ENCODE assay signal across 8 mouse cellular contexts in genomic region chr13:32018518-32019255, GRCm38 (mm10).
DNase-seq lines count a peak whose midpoint lies in the region; ATAC-seq lines count a peak whose summit lies in the region.

No protein-coding gene starts in this region.

- H3K36me3 ChIP-seq in hindbrain, embryonic 15.5 days: no peaks in the 10 kb centered on the region
- H3K36me3 ChIP-seq in midbrain, embryonic 14.5 days (ENCODE audit: control insufficient read depth, insufficient read depth, low read length): no peaks in the 10 kb centered on the region

- H3K9ac ChIP-seq in hindbrain, embryonic 15.5 days: no peak overlapping the region
- no peak overlapping the region for H3K9ac ChIP-seq in midbrain, embryonic 14.5 days (replicated peaks; ENCODE audit: low read length)

- 0 out of 2 replicates have a peak, but pooled peaks cover 7% of the 10 kb centered on the region for H3K4me1 ChIP-seq in hindbrain, embryonic 15.5 days (replicated peaks)
- no peaks in the 10 kb centered on the region for H3K4me1 ChIP-seq in midbrain, embryonic 14.5 days (ENCODE audit: control insufficient read depth, insufficient read depth, low read length)

- DNase-seq in layer of hippocampus, adult 11-12 months (ENCODE audit: low spot score): peak; percentile 19
- DNase-seq in layer of hippocampus, adult 9-10 months (ENCODE audit: low spot score): no peak
- peak; percentile 19 for DNase-seq in cerebellum, adult 9-10 months
- peak; percentile 64 for DNase-seq in gastrocnemius, postnatal 14 days
- DNase-seq in left cerebral cortex, adult 11 months (ENCODE audit: low spot score): peak; percentile 9
- peak; percentile 68 for DNase-seq in midbrain, embryonic 14.5 days
- DNase-seq in thymus, postnatal 4 days: no peak

- H3K4me3 ChIP-seq in hindbrain, embryonic 15.5 days: no peak overlapping the region
- H3K4me3 ChIP-seq in midbrain, embryonic 14.5 days (replicated peaks; ENCODE audit: low read depth, low read length): no peak overlapping the region

- H3K9me3 ChIP-seq in hindbrain, embryonic 15.5 days: no peaks in the 10 kb centered on the region
- H3K9me3 ChIP-seq in midbrain, embryonic 14.5 days (ENCODE audit: control insufficient read depth, low read length): no peaks in the 10 kb centered on the region

- peak; percentile 86 for ATAC-seq in hindbrain, embryonic 15.5 days (ENCODE audit: low FRiP score, low read depth)
- ATAC-seq in midbrain, embryonic 14.5 days (ENCODE audit: low FRiP score, low TSS enrichment): peak; percentile 43; the same call in 1 of the 2 replicates

- 31% methylated on average over 4 of the region's 4 CpGs for WGBS in hindbrain, embryonic 15.5 days
- WGBS in midbrain, embryonic 14.5 days: 64% methylated on average over 4 of the region's 4 CpGs

- no peaks in the 10 kb centered on the region for H3K27me3 ChIP-seq in hindbrain, embryonic 15.5 days
- no peaks in the 10 kb centered on the region for H3K27me3 ChIP-seq in midbrain, embryonic 14.5 days (ENCODE audit: control insufficient read depth, insufficient read depth, low read length)

- H3K27ac ChIP-seq in hindbrain, embryonic 15.5 days (replicated peaks): no peak overlapping the region; the same call in 1 of the 2 replicates
- no peak overlapping the region for H3K27ac ChIP-seq in midbrain, embryonic 14.5 days (replicated peaks; ENCODE audit: low read depth, low read length)

- intact Hi-C loops in gastrocnemius, postnatal 14 days (cut with DNase I; ENCODE audit: low total_unique reads): no loop called here

- H3K4me2 ChIP-seq in hindbrain, embryonic 15.5 days: no peak overlapping the region
- H3K4me2 ChIP-seq in midbrain, embryonic 14.5 days (ENCODE audit: low read length): no peak overlapping the region

Comparison
In these comparisons a context has a peak if more than half of its experiments do, and no peak if none do; other contexts are left out.
1. DNase-seq: peak in layer of hippocampus, adult 11-12 months (single experiment), cerebellum, adult 9-10 months (single experiment), gastrocnemius, postnatal 14 days (single experiment), left cerebral cortex, adult 11 months (single experiment) and midbrain, embryonic 14.5 days (single experiment); none in layer of hippocampus, adult 9-10 months (single experiment) and thymus, postnatal 4 days (single experiment).